Mouse (Mus musculus) CH12.LX (cell line): Measurements from ENCODE around the gene Cped1. TPM values are rescaled to one million over a fixed set of nuclear protein-coding genes. Genes with fewer than 3 reads are reported as not detected.

Experiments used
- DNase-seq: peaks from one replicate; pipeline ENCODE4 v3.0.0-alpha.2; 2013; ENCODE audit errors: extremely low read depth
- H3K27ac ChIP-seq: 2 replicates; pipeline ENCODE4 v1.5.1; 2012; ENCODE audit warnings: low read depth, mild to moderate bottlenecking, control low read depth, moderate library complexity; ENCODE audit not compliant: insufficient read depth
- H3K27me3 ChIP-seq: replicated peaks from 2 replicates; pipeline ENCODE3; 2012; ENCODE audit warnings: inconsistent platforms
- H3K36me3 ChIP-seq, 2 experiments: replicated peaks in 1 of 2; 2 replicates each; pipeline versions ENCODE3 to v1.6.1; 2012; ENCODE audit warnings: inconsistent platforms in 1 of 2, low read length in 1 of 2, mild to moderate bottlenecking in 1 of 2, mixed read lengths in 1 of 2, moderate library complexity in 1 of 2; ENCODE audit not compliant: control insufficient read depth in 1 of 2, insufficient read depth in 1 of 2
- H3K4me1 ChIP-seq, 2 experiments: 2 replicates each; pipeline ENCODE4 v1.6.1; 2012; ENCODE audit warnings: inconsistent platforms in 1 of 2, moderate library complexity in 1 of 2; ENCODE audit not compliant: insufficient read depth in 2 of 2, control insufficient read depth in 1 of 2
- H3K4me2 ChIP-seq: 2 replicates; pipeline ENCODE4 v1.6.1; 2012; ENCODE audit warnings: low read depth, mild to moderate bottlenecking, control low read depth; ENCODE audit not compliant: poor library complexity, insufficient read depth, severe bottlenecking
- H3K4me3 ChIP-seq, 3 experiments: fragments of 150-350 bp in 1 of 3; sonication (generic) in 1 of 3; replicated peaks in 1 of 3; 2 replicates each; pipeline versions ENCODE3 to v1.5.1; 2011 to 2012; ENCODE audit warnings: low read depth in 2 of 3, low read length in 2 of 3, mild to moderate bottlenecking in 2 of 3, moderate library complexity in 2 of 3, control low read depth in 1 of 3, improper control_type of control experiment in 1 of 3, inconsistent platforms in 1 of 3, mixed read lengths in 1 of 3; ENCODE audit not compliant: poor library complexity in 1 of 3
- H3K79me2 ChIP-seq: replicated peaks from 2 replicates; pipeline ENCODE4 v1.6.1; 2012; ENCODE audit warnings: mild to moderate bottlenecking, moderate library complexity; ENCODE audit not compliant: control insufficient read depth, poor library complexity, insufficient read depth, severe bottlenecking; ENCODE audit errors: extremely low read depth
- H3K9ac ChIP-seq: 2 replicates; pipeline ENCODE4 v1.6.1; 2012; ENCODE audit warnings: low read depth, mild to moderate bottlenecking, control low read depth, moderate library complexity; ENCODE audit not compliant: insufficient read depth
- H3K9me3 ChIP-seq: replicated peaks from 2 replicates; pipeline ENCODE3; 2012; ENCODE audit warnings: low read length, inconsistent platforms, mixed read lengths
- CHD1 ChIP-seq: IDR thresholded peaks from 2 replicates; pipeline ENCODE4 v1.6.1; 2012; ENCODE audit warnings: low read depth, low read length, improper control_type of control experiment, inconsistent platforms
- CHD2 ChIP-seq: IDR thresholded peaks from 2 replicates; pipeline ENCODE4 v1.6.1; 2011; ENCODE audit warnings: low read length, improper control_type of control experiment
- E2F4 ChIP-seq: IDR thresholded peaks from 2 replicates; pipeline ENCODE4 v1.6.1; 2011; ENCODE audit warnings: low read depth, low read length, improper control_type of control experiment; ENCODE audit not compliant: insufficient replicate concordance
- EP300 ChIP-seq: IDR thresholded peaks from 2 replicates; pipeline ENCODE4 v1.6.1; 2011; ENCODE audit warnings: low read length, improper control_type of control experiment
- GABPA ChIP-seq: IDR thresholded peaks from 2 replicates; pipeline ENCODE4 v1.6.1; 2012; ENCODE audit warnings: low read depth, low read length, improper control_type of control experiment, inconsistent platforms; ENCODE audit not compliant: insufficient replicate concordance
- KAT2A ChIP-seq: IDR thresholded peaks from 2 replicates; pipeline ENCODE4 v1.6.1; 2012; ENCODE audit warnings: low read length, improper control_type of control experiment, inconsistent platforms; ENCODE audit not compliant: insufficient replicate concordance
- MAFK ChIP-seq: IDR thresholded peaks from 2 replicates; pipeline ENCODE4 v1.6.1; 2011; ENCODE audit warnings: low read length, improper control_type of control experiment; ENCODE audit not compliant: insufficient replicate concordance
- MAX ChIP-seq: IDR thresholded peaks from 2 replicates; pipeline ENCODE4 v1.6.1; 2011; ENCODE audit warnings: low read length, improper control_type of control experiment
- MXI1 ChIP-seq: IDR thresholded peaks from 2 replicates; pipeline ENCODE4 v1.6.1; 2011; ENCODE audit warnings: mild to moderate bottlenecking, low read depth, low read length, improper control_type of control experiment
- MYC ChIP-seq: IDR thresholded peaks from 2 replicates; pipeline ENCODE4 v1.6.1; 2011; ENCODE audit warnings: low read depth, mild to moderate bottlenecking, improper control_type of control experiment, low read length
- NELFE ChIP-seq: IDR thresholded peaks from 2 replicates; pipeline ENCODE4 v1.6.1; 2011; ENCODE audit warnings: low read depth, low read length, improper control_type of control experiment
- NRF1 ChIP-seq: IDR thresholded peaks from 2 replicates; pipeline ENCODE4 v1.6.1; 2014; ENCODE audit warnings: low read depth, mild to moderate bottlenecking, inconsistent platforms, low read length, improper control_type of control experiment, moderate library complexity
- POLR2AphosphoS2 ChIP-seq: IDR thresholded peaks from 2 replicates; pipeline ENCODE4 v1.6.1; 2011; ENCODE audit warnings: low read depth, low read length, improper control_type of control experiment
- RAD21 ChIP-seq: IDR thresholded peaks from 2 replicates; pipeline ENCODE4 v1.6.1; 2011; ENCODE audit warnings: low read depth, mild to moderate bottlenecking, low read length, improper control_type of control experiment, moderate library complexity
- RCOR1 ChIP-seq: conservative IDR thresholded peaks from 2 replicates; pipeline ENCODE4 v1.6.1; 2012; ENCODE audit warnings: low read depth, mild to moderate bottlenecking, inconsistent platforms, low read length, improper control_type of control experiment
- SIN3A ChIP-seq: IDR thresholded peaks from 2 replicates; pipeline ENCODE4 v1.6.1; 2012; ENCODE audit warnings: low read length, improper control_type of control experiment, inconsistent platforms
- TBP ChIP-seq: conservative IDR thresholded peaks from 2 replicates; pipeline ENCODE4 v1.6.1; 2011; ENCODE audit warnings: low read depth, low read length, improper control_type of control experiment
- ZMIZ1 ChIP-seq: IDR thresholded peaks from 2 replicates; pipeline ENCODE4 v1.6.1; 2012; ENCODE audit warnings: low read depth, mild to moderate bottlenecking, inconsistent platforms, low read length, improper control_type of control experiment
- dilution Hi-C: fragments of 300-500 bp; cut with MboI; formaldehyde crosslinking; loops from 2 replicates; pipeline ENCODE4 v1.14.3; 2020; ENCODE audit warnings: low sequenced_read_pairs; ENCODE audit not compliant: extremely low pct_unique_long_range_greater_than_20kb, extremely low pct_ligation_motif_present
- in situ Hi-C: fragments of 300-500 bp; cut with MboI; formaldehyde crosslinking; loops from 3 replicates; pipeline ENCODE4 v1.14.3; 2019; ENCODE audit warnings: low sequenced_read_pairs, low pct_ligation_motif_present, low pct_unique_long_range_greater_than_20kb, mixed read lengths
- polyA plus RNA-seq: library from polyadenylated mRNA; unstranded; fragments of >175 nt; gene quantifications from 2 replicates; pipeline ENCODE4 v1.2.1, GENCODE M21; 2012; ENCODE audit warnings: low read depth; ENCODE audit not compliant: insufficient read length
- total RNA-seq, 2 experiments: library from RNA; depleted of rRNA; stranded (reverse); fragments of 300-350 nt in 1 of 2; fragments of >200 nt in 1 of 2; gene quantifications; 2 replicates each; pipeline ENCODE4 v1.2.3; 2012 to 2014

The Cped1 gene
- total and polyA plus RNA-seq, 3 experiments = 0.51 to 6.8 (median 1.1) TPM

DNA sequence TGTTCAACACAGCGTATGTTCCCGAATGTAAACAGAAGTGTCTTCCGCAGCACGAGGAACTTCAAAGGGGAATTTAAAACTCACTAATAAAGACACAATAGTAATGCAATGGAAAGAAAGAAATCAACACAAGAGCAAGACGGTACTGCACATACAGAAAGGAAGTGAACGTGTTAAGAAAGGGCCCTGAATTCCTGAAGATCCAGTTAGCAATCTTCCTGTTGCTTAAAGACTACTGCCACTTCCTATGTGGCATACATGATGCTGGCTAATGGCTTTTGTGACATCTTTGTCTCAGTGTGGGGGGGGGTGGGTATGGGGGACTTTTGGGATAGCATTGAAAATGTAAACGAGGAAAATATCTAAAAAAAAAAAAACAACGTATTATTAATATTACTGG lies 50.7 kb downstream of the Cped1 start:
- H3K4me2 ChIP-seq = no peak overlapping the region
- no peaks in the 10 kb centered on the region for H3K27me3 ChIP-seq
- no peaks in the 10 kb centered on the region for H3K36me3 ChIP-seq
- H3K4me3 ChIP-seq = no peak overlapping the region
- dilution Hi-C loops (no loop called here), in situ Hi-C loops (no loop called here)
- H3K4me1 ChIP-seq = no peaks in the 10 kb centered on the region
- DNase-seq = no peak
- H3K79me2 ChIP-seq = no peaks in the 10 kb centered on the region
- H3K9me3 ChIP-seq = no peaks in the 10 kb centered on the region
- TF ChIP-seq RAD21 (no peak), KAT2A (no peak), MYC (no peak), MAFK (no peak)
- H3K27ac ChIP-seq = no peak overlapping the region
- no peak overlapping the region for H3K9ac ChIP-seq

DNA sequence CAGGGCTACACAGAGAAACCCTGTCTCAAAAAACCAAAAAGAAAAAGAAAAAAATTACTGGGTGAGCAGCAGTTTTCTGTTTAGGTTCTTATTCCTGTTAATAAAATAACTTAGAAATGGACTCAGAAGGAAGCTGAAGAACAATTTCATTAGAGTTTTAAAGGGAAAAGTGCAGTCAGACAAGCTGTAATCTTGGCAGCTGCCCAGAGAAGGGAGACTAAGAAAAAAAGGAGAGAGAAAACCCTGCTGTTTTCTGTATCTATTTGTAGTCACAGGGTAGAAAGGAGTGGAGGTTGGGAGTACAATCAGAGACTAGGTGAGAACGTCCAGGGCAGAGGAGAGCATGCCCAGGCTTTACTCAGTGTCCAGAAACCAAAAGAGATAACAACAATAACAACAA lies 51.2 kb downstream of the Cped1 start:
- H3K9me3 ChIP-seq = no peaks in the 10 kb centered on the region
- no peaks in the 10 kb centered on the region for H3K27me3 ChIP-seq
- no peaks in the 10 kb centered on the region for H3K36me3 ChIP-seq
- no peak overlapping the region for H3K27ac ChIP-seq
- dilution Hi-C loops = no loop called here
- H3K4me1 ChIP-seq = no peaks in the 10 kb centered on the region
- no peak for DNase-seq
- no peak overlapping the region for H3K9ac ChIP-seq
- H3K4me3 ChIP-seq = no peak overlapping the region
- H3K4me2 ChIP-seq = no peak overlapping the region
- no peaks in the 10 kb centered on the region for H3K79me2 ChIP-seq
- in situ Hi-C loops = no loop called here
- TF ChIP-seq MXI1 (no peak), TBP (no peak), RAD21 (no peak), GABPA (no peak), CHD2 (no peak), NRF1 (no peak), MAX (no peak), EP300 (no peak), CHD1 (no peak), RCOR1 (no peak), NELFE (no peak), POLR2AphosphoS2 (no peak), E2F4 (no peak), ZMIZ1 (no peak), SIN3A (no peak)
